Mouse (Mus musculus): Measurements from ENCODE around the gene Ascl5. TPM values are rescaled to one million over a fixed set of nuclear protein-coding genes. Genes with fewer than 3 reads are reported as not detected.

Gene Ascl5
- total RNA-seq (2021), result not detected
- long read RNA-seq, experiment 1, partial matches to known transcripts, result 0 of 1 reads
- long read RNA-seq, experiment 1, other reads (novel, unspliced or antisense), result 0 of 1 reads
- long read RNA-seq, experiment 2, partial matches to known transcripts, result 0 of 1 reads
- long read RNA-seq, experiment 2, other reads (novel, unspliced or antisense), result 0 of 1 reads

DNA sequence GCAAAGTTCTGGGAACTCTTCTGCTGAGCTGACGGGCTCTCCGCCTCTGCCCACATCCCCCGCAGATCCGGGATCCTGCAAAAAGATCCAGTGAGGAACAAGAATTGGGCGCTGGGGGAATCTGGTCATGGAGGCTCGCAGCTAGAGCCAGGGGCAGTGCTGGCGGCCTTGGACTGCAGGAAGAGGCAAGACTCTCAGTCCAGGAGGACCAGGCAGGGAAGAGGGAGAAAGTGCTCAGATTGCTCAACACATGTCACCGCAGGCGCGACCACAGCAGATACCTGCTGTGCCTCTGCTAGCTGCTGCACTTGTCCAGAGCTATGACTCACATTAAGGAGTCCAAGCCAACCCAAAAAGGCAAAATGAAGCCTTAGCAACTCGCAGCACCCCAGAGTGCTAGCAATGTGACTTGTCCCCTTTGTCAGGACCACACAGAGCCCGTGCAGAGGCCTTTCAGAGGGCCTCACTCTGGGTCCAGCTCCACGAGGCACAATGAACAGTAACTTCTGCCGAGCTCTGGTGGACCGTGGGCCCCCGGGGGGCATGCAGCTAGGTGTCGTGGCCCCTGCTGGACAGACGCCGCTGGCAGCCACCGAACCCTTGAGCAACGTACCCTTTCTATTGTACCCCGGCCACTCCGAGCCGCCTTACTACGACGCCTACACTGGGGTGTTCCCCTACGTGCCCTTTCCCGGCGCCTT is at the start of gene Ascl5:
Gene Ascl5 (plus strand): TSS at position 493 of the 701 bp plus-strand sequence.
- no peak for TF ChIP-seq CTCF (conservative IDR thresholded peaks at IDR 0.05)
- DNase-seq (ENCODE audit: low spot score in 2 of 2), result no peak
- H3K27ac ChIP-seq, result peak within 1 kb of the TSS; percentile 48; the same call in 1 of the 2 replicates
- peak within 1 kb of the TSS; percentile 44 for H3K4me3 ChIP-seq

- TF ChIP-seq CTCF (conservative IDR thresholded peaks at IDR 0.05), result no peak
- Histone ChIP-seq H3K27ac (no peak overlapping the region), H3K4me3 (no peak overlapping the region)
- no peak for DNase-seq (ENCODE audit: low spot score in 2 of 2)
These were observed 49.2 kb upstream of the Ascl5 start for GRCm38 (mm10) chr1:136001438-136001837.

DNA sequence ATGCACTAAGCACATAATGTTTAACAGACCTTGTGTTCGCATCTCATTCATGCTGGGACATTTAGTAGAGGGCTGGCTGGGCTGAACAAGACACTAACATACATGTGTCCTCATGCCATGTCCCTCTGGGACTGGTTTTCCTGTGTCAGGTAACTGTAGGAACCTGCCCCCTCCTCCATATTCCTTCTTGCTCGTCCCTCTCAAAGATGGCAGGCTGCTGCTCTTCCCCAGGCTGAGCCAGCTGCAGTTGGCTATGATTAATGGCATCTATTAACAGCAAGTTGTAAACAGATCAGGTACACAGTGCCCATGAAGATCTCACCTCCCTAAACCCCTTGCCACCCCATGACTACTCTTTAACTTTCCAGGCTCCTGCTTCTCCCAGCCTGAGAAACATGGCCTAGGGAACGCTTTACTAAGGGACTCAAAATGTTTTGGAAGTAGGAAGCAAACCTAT is 44.3 kb upstream of the Ascl5 start, which contains the start of gene Igfn1:
Gene Igfn1 (minus strand): TSS at position 51 of the 457 bp plus-strand sequence.
- no peak for DNase-seq (ENCODE audit: low spot score in 2 of 2)
- Histone ChIP-seq H3K27ac (no peak within 1 kb of the TSS), H3K4me3 (no peak within 1 kb of the TSS)
- no peak for TF ChIP-seq CTCF (conservative IDR thresholded peaks at IDR 0.05)

DNA sequence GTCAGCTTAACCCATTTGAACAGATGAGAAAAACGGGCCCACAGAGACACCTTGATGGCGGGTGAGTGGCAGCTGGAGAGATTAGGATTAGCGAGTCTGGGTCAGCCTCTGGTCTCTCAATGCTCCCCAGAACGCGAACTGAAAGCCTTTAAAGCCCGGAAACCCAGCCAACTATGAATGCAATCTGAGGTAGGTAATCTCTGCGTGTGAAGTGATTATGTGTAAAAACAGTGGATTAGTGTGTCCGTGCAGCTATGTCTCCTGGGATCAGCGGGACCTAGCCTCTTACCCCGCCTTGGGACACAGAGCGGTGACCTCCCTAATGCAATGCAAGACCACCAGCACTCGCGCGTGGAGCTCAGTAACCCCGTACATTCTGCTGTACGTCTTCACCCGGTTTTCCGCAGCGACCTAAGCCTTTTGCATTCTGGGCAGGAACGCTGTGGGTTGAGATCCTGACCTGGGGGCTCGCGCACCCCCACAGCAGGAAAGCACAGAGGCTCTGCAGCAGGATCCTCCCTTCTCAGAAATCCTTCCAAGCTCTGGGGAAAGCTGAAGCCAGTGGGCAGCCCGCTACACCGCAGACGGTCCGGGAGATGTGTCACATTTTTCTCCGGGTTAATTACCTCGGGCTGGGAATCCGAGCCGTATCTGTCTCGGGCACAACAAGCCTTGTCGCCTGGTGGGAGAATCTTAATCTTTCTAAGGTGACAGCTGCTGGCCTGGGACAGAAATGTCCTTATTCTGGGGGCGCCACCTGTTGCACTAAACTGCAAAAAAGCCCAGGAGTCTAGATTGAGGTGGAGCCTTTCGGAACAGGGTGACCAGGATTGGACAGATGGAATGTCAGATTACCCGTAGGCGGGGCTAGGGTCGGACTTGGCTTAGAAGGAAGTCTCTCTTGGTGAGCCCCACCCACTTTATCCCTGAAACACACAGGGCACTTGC is 43.1 kb upstream of the Ascl5 start, which contains the start of gene Tmem9:
Gene Tmem9 (plus strand): TSS at position 940 of the 948 bp plus-strand sequence.
- H3K27ac ChIP-seq, result no peak within 1 kb of the TSS
- no peak for TF ChIP-seq CTCF (conservative IDR thresholded peaks at IDR 0.05)
- H3K4me3 ChIP-seq, result peak within 1 kb of the TSS; percentile 55
- DNase-seq (ENCODE audit: low spot score in 2 of 2), result peak; percentile 26 to 52

- TF ChIP-seq CTCF (conservative IDR thresholded peaks at IDR 0.05), result peak; percentile 4; the same call in 1 of the 2 replicates
- Histone ChIP-seq H3K27ac (no peak overlapping the region), H3K4me3 (peak overlapping the region; percentile 55)
- DNase-seq (ENCODE audit: low spot score in 2 of 2), result no peak
These were observed 42.5 kb upstream of the Ascl5 start for GRCm38 (mm10) chr1:136008159-136008533.

- TF ChIP-seq CTCF (conservative IDR thresholded peaks at IDR 0.05), result no peak
- no peak overlapping the region for H3K4me3 ChIP-seq
- DNase-seq (ENCODE audit: low spot score in 2 of 2), result no peak
- H3K27ac ChIP-seq, result no peak overlapping the region
These were observed 40.4 kb upstream of the Ascl5 start for GRCm38 (mm10) chr1:136010247-136010646.

DNA sequence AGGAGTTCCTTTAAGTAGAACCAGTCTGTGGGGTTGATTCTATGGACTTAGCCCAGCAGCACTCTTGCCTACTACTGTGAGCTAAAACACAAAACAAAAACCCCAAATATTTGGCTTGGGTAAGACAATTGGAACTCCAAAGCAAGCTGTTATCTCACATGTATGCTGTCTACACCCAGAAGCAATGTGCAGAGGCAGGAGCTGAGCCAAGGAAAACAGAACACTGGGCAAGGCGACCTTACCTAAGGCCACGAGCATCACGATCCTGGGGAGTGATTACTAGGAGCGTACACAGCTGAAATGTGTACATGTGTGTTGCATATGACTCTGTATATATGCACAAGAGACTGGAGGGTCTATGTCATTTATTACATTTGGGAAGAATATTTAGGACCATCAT is 37.1 kb upstream of the Ascl5 start:
- no peak for DNase-seq (ENCODE audit: low spot score in 2 of 2)
- no peak for TF ChIP-seq CTCF (conservative IDR thresholded peaks at IDR 0.05)
- no peak overlapping the region for H3K4me3 ChIP-seq
- H3K27ac ChIP-seq, result no peak overlapping the region

- no peak for DNase-seq (ENCODE audit: low spot score in 2 of 2)
- Histone ChIP-seq H3K4me3 (no peak overlapping the region), H3K27ac (no peak overlapping the region)
- TF ChIP-seq CTCF (conservative IDR thresholded peaks at IDR 0.05), result no peak
These were observed 35.7 kb upstream of the Ascl5 start for GRCm38 (mm10) chr1:136014796-136015502.

- no peak for TF ChIP-seq CTCF (conservative IDR thresholded peaks at IDR 0.05)
- peak overlapping the region; percentile 73 for H3K27ac ChIP-seq
- peak overlapping the region; percentile 93 for H3K4me3 ChIP-seq
- DNase-seq (ENCODE audit: low spot score in 2 of 2), result no peak
These were observed 33.3 kb upstream of the Ascl5 start for GRCm38 (mm10) chr1:136017307-136017706.

- peak; percentile 94 to 96 for DNase-seq (ENCODE audit: low spot score in 2 of 2)
- TF ChIP-seq CTCF (conservative IDR thresholded peaks at IDR 0.05), result 0 out of 2 replicates have a peak, but pooled peaks have one; percentile 4
- Histone ChIP-seq H3K4me3 (peak overlapping the region; percentile 93), H3K27ac (peak overlapping the region; percentile 95)
These were observed 32.7 kb upstream of the Ascl5 start for GRCm38 (mm10) chr1:136017907-136018313.

- TF ChIP-seq CTCF (conservative IDR thresholded peaks at IDR 0.05), result no peak
- DNase-seq (ENCODE audit: low spot score in 2 of 2), result peak in 1 of 2 experiments; percentile 9
- Histone ChIP-seq H3K27ac (peak overlapping the region; percentile 95), H3K4me3 (peak overlapping the region; percentile 93)
These were observed 32.0 kb upstream of the Ascl5 start for GRCm38 (mm10) chr1:136018390-136019189.

All from layer of hippocampus, adult 2 months (tissue).